Mouse (Mus musculus): ENCODE measurements around the gene Tamm41. TPM values are rescaled to one million over a fixed set of nuclear protein-coding genes. Genes with fewer than 3 reads are reported as not detected.

Tamm41 gene
- polyA plus RNA-seq, 1 experiment: not detected

DNA sequence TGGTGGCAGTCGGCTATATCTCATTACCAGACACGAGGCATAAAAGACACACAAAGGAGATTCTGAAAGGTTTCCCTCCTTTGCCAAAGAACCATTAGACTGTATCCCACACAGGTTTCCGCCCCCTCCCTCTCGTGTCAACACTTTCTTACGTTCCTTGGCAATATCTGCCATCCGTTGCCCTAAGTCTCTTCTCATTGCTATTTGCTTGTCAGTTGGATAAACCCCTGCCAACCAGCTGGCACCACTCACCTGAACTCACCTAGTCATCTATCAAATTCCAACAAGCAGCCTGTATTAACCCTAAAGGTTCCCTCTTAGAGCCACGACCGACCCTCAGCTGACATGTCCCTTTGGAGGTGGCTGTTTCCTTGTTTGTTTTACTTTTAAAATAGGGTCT is 72.3 kb downstream of the Tamm41 start:
- WGBS: 68% methylated on average over 8 of the region's 8 CpGs
- TF ChIP-seq POLR2A (IDR thresholded peaks at IDR 0.05; ENCODE audit: insufficient read depth, low read depth, low read length): no peak
- no peak for TF ChIP-seq CTCF (IDR thresholded peaks at IDR 0.05; ENCODE audit: insufficient read depth, low read depth, low read length)
- peaks cover 10% of the 10 kb centered on the region for H3K4me1 ChIP-seq (ENCODE audit: control insufficient read depth, insufficient read depth, low read length)
- no peak overlapping the region for H3K4me3 ChIP-seq (ENCODE audit: insufficient read depth, low read depth, low read length)
- H3K27ac ChIP-seq (ENCODE audit: insufficient read depth, low read depth, low read length): no peak overlapping the region

DNA sequence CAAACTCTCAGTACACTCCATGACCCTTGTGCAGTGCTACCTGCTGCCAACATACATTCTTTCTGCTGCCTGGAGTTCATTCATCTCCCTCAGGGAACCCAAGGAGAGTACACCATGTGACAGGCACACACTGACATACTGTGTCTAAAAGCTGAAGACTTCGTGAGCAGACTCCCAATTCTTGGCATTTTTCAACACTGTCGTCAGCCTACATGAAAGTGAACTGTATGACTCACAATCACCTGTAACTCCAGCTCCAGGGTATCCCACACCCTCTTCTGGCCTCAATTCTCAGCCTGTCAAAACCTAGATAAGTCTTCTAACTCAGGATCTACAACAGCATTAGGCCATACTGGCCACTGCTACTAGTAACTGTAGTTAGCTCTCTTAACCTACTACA is 73.4 kb downstream of the Tamm41 start:
- no peak overlapping the region for H3K4me3 ChIP-seq (ENCODE audit: insufficient read depth, low read depth, low read length)
- H3K4me1 ChIP-seq (ENCODE audit: control insufficient read depth, insufficient read depth, low read length): peaks cover 9% of the 10 kb centered on the region; the same call in 1 of the 2 replicates
- 58% methylated on average over 2 of the region's 2 CpGs for WGBS
- H3K27ac ChIP-seq (ENCODE audit: insufficient read depth, low read depth, low read length): no peak overlapping the region
- TF ChIP-seq CTCF (IDR thresholded peaks at IDR 0.05; ENCODE audit: insufficient read depth, low read depth, low read length) (no peak), POLR2A (IDR thresholded peaks at IDR 0.05; ENCODE audit: insufficient read depth, low read depth, low read length) (no peak)

DNA sequence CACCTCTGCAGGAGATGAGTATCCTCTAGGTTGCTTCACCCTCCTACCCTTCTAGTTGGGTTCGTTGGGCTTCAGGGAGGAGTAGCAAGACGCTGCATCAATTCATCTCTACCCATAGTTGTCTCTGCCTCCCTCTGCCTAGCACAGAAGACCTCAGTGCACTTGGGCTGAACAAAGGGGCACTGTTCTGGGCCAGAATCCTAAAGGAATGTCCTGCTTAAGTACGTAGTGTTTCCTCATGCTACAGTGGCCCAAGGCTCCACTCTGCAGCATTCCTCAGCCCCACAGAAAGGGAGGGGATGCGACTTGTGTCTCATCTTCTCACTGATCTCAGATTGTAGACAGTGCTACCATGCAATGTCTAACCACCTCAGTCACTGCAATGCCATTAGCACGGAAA is 74.0 kb downstream of the Tamm41 start:
- WGBS: 70% methylated on average over 5 of the region's 5 CpGs
- Histone ChIP-seq H3K4me1 (ENCODE audit: control insufficient read depth, insufficient read depth, low read length) (peaks cover 9% of the 10 kb centered on the region; the same call in 1 of the 2 replicates), H3K4me3 (ENCODE audit: insufficient read depth, low read depth, low read length) (no peak overlapping the region), H3K27ac (ENCODE audit: insufficient read depth, low read depth, low read length) (no peak overlapping the region)
- TF ChIP-seq POLR2A (IDR thresholded peaks at IDR 0.05; ENCODE audit: insufficient read depth, low read depth, low read length) (no peak), CTCF (IDR thresholded peaks at IDR 0.05; ENCODE audit: insufficient read depth, low read depth, low read length) (no peak)

DNA sequence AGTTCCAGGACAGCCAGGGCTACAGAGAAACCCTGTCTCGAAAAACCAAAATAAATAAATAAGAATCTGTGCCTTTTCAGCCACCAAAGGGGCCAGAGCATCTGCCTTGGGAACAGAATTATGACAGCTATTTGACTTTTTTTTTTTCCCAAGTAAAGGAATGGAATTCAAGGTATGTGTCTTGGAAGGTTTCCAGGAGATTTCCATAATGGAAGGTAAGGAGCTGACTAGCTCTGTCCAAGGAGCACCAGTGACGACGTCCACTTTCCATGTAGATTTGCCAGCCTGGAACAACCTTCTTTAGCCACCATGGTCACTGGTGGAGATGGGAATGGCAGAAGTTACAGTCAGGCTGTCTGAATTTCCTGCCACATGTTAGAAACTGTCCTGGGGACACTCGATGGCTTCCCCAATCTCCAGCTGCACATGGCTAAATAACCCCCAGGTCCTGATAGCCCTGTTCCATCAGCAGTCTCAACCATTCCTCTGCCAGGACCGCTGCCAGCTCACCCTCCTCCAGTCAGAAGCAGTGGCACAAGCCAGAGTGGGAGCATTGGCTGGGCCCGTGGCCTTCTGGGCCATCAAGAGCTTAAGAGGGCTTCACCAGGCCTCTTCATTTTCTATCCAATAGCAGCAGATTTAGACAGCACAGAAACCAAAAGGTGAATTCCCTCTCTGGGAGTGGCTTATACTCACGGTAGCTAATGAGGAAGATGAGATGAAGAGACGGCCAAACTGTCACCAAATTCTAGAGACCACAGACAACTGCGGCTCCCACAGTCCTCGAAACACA is 76.2 kb downstream of the Tamm41 start:
- WGBS: 81% methylated on average over 10 of the region's 10 CpGs
- peaks cover 19% of the 10 kb centered on the region for H3K4me1 ChIP-seq (ENCODE audit: control insufficient read depth, insufficient read depth, low read length)
- no peak overlapping the region for H3K27ac ChIP-seq (ENCODE audit: insufficient read depth, low read depth, low read length)
- no peak overlapping the region for H3K4me3 ChIP-seq (ENCODE audit: insufficient read depth, low read depth, low read length)
- TF ChIP-seq POLR2A (IDR thresholded peaks at IDR 0.05; ENCODE audit: insufficient read depth, low read depth, low read length) (no peak), CTCF (IDR thresholded peaks at IDR 0.05; ENCODE audit: insufficient read depth, low read depth, low read length) (no peak)

DNA sequence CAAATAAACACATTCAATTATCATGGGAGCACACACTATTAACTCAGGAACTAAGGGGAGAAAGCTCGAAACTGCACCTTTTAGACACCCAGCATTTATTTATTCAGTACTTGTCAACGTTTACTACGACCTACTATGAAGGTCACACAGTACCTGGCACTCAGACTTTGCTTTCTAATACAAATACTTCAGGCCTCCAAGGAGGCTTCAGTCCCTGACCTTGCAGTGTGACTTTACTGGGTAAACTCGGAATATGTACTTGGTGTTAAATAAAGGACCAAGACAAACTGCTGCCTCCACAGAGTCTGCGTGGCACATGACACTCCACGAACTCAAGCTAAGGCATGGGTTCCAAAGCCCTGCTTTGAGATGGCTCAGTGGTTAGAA is 78.7 kb downstream of the Tamm41 start:
- 80% methylated on average over 6 of the region's 6 CpGs for WGBS
- Histone ChIP-seq H3K4me3 (ENCODE audit: insufficient read depth, low read depth, low read length) (no peak overlapping the region), H3K4me1 (ENCODE audit: control insufficient read depth, insufficient read depth, low read length) (peaks cover 18% of the 10 kb centered on the region), H3K27ac (ENCODE audit: insufficient read depth, low read depth, low read length) (no peak overlapping the region)
- TF ChIP-seq CTCF (IDR thresholded peaks at IDR 0.05; ENCODE audit: insufficient read depth, low read depth, low read length) (no peak), POLR2A (IDR thresholded peaks at IDR 0.05; ENCODE audit: insufficient read depth, low read depth, low read length) (no peak)

DNA sequence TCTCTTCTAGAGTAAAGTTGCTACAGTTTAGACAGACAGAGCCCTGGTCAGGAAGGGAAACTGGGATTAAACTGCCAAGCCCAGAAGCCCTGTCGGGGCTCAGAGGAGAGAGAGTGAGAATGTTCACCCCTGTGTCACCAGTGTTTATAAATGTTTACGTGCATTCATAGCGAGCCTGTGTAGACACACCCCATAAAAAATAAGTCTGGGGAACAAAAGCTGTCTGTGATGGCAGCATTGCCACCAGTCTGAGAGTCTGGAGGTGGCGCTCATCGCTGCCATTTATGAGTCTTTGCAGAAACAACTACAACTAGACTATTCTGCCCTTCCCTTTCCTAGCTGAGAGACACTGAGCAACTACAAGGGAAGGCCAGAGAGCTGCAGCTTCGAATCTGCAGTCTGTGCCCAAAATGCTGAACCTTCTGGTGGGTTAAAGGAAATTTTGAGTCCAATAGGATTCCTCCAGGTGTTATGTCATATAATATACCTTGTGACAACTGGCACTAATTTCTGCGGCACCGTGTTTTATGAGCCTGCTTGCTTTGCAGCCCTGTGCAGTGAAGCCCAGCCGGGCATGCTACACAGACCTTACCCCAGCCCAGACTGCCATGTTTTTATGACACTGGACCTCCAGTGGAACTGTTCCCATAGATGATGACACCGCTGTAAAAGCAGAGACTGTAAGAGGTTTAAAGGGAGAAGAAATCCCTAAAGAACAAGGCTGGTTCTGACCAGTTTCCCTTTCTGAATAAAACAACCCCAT is 79.2 kb downstream of the Tamm41 start:
- H3K27ac ChIP-seq (ENCODE audit: insufficient read depth, low read depth, low read length): no peak overlapping the region
- no peak overlapping the region for H3K4me3 ChIP-seq (ENCODE audit: insufficient read depth, low read depth, low read length)
- H3K4me1 ChIP-seq (ENCODE audit: control insufficient read depth, insufficient read depth, low read length): peaks cover 24% of the 10 kb centered on the region
- TF ChIP-seq CTCF (IDR thresholded peaks at IDR 0.05; ENCODE audit: insufficient read depth, low read depth, low read length) (no peak), POLR2A (IDR thresholded peaks at IDR 0.05; ENCODE audit: insufficient read depth, low read depth, low read length) (no peak)
- 63% methylated on average over 10 of the region's 10 CpGs for WGBS

DNA sequence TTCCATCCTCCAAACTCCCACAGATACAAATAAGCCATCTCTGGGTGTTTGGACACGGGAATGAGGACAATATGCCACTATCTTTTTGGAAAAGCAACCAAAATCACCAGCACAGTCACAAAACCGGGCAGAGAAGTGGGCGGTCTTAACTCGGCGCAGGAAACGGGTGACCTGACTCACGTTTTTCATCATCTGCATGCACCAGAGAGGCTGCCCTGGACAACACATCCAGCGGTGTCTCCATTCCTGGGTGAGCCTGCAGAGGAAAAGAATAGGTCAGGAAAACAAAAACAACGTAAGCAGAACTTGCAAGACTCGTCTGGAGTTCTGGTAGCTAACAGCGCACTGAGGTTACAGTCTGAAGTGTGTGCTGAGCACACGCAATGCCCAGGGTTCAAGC is 79.9 kb downstream of the Tamm41 start:
- WGBS: 63% methylated on average over 12 of the region's 12 CpGs

DNA sequence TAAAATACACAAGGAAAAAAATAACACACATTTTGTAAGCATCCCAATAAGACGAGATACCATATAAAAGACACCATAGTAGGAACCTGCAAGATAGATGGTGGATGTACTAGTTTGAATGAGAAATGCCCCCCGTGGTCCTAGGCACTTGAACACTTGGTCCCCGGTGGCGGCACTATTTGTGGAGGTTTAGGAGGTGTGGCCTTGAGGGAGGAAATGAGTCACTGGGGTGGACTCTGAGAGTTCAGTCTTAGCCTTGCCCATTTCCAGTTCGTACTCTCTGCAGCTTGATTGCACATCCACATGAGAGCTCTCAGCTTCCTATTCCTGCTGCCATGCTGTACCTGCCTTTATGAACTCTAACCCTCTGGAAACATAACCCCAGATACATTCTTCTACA is 83.2 kb downstream of the Tamm41 start:
- H3K27ac ChIP-seq (ENCODE audit: insufficient read depth, low read depth, low read length): no peak overlapping the region
- H3K4me1 ChIP-seq (ENCODE audit: control insufficient read depth, insufficient read depth, low read length): peaks cover 20% of the 10 kb centered on the region
- TF ChIP-seq CTCF (IDR thresholded peaks at IDR 0.05; ENCODE audit: insufficient read depth, low read depth, low read length) (no peak), POLR2A (IDR thresholded peaks at IDR 0.05; ENCODE audit: insufficient read depth, low read depth, low read length) (no peak)
- WGBS: 79% methylated on average over 5 of the region's 5 CpGs
- H3K4me3 ChIP-seq (ENCODE audit: insufficient read depth, low read depth, low read length): no peak overlapping the region

More for the DNA sequence above, 79.9 kb downstream of the Tamm41 start:
- TF ChIP-seq CTCF (IDR thresholded peaks at IDR 0.05; ENCODE audit: insufficient read depth, low read depth, low read length): no peak
- TF ChIP-seq POLR2A (IDR thresholded peaks at IDR 0.05; ENCODE audit: insufficient read depth, low read depth, low read length): no peak
- Histone ChIP-seq H3K4me1 (ENCODE audit: control insufficient read depth, insufficient read depth, low read length) (peaks cover 25% of the 10 kb centered on the region), H3K4me3 (ENCODE audit: insufficient read depth, low read depth, low read length) (no peak overlapping the region), H3K27ac (ENCODE audit: insufficient read depth, low read depth, low read length) (no peak overlapping the region)

Other genes with a start within 250 kb of the Tamm41 start
- gene Vgll4, start 67.9 kb downstream of the Tamm41 start, polyA plus RNA-seq (2012; ENCODE audit: insufficient read depth, insufficient read length, low replicate concordance, missing spikeins): not detected in 2 replicates
- 93.0 TPM in 1 of 2 replicates, not detected in the other for gene Syn2, start 97.0 kb upstream of the Tamm41 start, polyA plus RNA-seq (2012; ENCODE audit: insufficient read depth, insufficient read length, low replicate concordance, missing spikeins)
- gene Gm17482, start 189.5 kb upstream of the Tamm41 start, polyA plus RNA-seq (2012; ENCODE audit: insufficient read depth, insufficient read length, low replicate concordance, missing spikeins): not detected in 2 replicates
- gene Timp4, start 214.3 kb upstream of the Tamm41 start, polyA plus RNA-seq (2012; ENCODE audit: insufficient read depth, insufficient read length, low replicate concordance, missing spikeins): not detected in 2 replicates